Mouse (Mus musculus) neural tube, embryonic 12.5 days (tissue): ENCODE measurements at regions not wholly inside any gene's neighbourhood (a gene's known extent, or its start where the extent isn't known, plus 50 kb on each side); places are given as distances from the start of the nearest gene placed in this dataset.

ENCODE experiments used
- ATAC-seq: fragments of 200-750 bp; cut with Nextera tagmentation; 2 replicates; pipeline ENCODE4 v1.8.0; 2017; ENCODE audit warnings: low read depth, mild to moderate bottlenecking, moderate TSS enrichment, moderate library complexity; ENCODE audit not compliant: low FRiP score
- H3K27ac ChIP-seq: fragments of 300-500 bp; sonication (generic); 2 replicates; pipeline ENCODE4 v1.5.1; 2016
- H3K27me3 ChIP-seq: fragments of 300-500 bp; sonication (generic); replicated peaks from 2 replicates; pipeline ENCODE4 v1.6.1; 2016; ENCODE audit warnings: mild to moderate bottlenecking
- H3K36me3 ChIP-seq: fragments of 300-500 bp; sonication (generic); 2 replicates; pipeline ENCODE4 v1.6.1; 2016; ENCODE audit warnings: mild to moderate bottlenecking
- H3K4me1 ChIP-seq: fragments of 300-500 bp; sonication (generic); 2 replicates; pipeline ENCODE4 v1.6.1; 2016
- H3K4me2 ChIP-seq: fragments of 300-500 bp; sonication (generic); replicated peaks from 2 replicates; pipeline ENCODE4 v1.6.1; 2016; ENCODE audit warnings: mild to moderate bottlenecking
- H3K4me3 ChIP-seq: fragments of 300-500 bp; sonication (generic); 2 replicates; pipeline ENCODE4 v1.5.1; 2016
- H3K9ac ChIP-seq: fragments of 300-500 bp; sonication (generic); 2 replicates; pipeline ENCODE4 v1.6.1; 2016; ENCODE audit warnings: mild to moderate bottlenecking
- H3K9me3 ChIP-seq: fragments of 300-500 bp; sonication (generic); 2 replicates; pipeline ENCODE4 v1.6.1; 2016; ENCODE audit warnings: mild to moderate bottlenecking
- WGBS: fragments of 180-500 bp; shearing (Covaris S2); methylation state at CpG from one replicate; pipeline ENCODE4 v1.1.7; 2016; 5-methylcytosine and 5-hydroxymethylcytosine counted together

- no peak overlapping the region for H3K4me3 ChIP-seq
- no peaks in the 10 kb centered on the region for H3K27me3 ChIP-seq
- no peaks in the 10 kb centered on the region for H3K4me1 ChIP-seq
- H3K27ac ChIP-seq: no peak overlapping the region
- H3K9ac ChIP-seq: no peak overlapping the region
- WGBS: 83% methylated on average over 2 of the region's 2 CpGs
- ATAC-seq: no peak
- H3K4me2 ChIP-seq: no peak overlapping the region
- H3K9me3 ChIP-seq: no peaks in the 10 kb centered on the region
- H3K36me3 ChIP-seq: no peaks in the 10 kb centered on the region
Measured at GRCm38 (mm10) chr15:56047832-56048231, 1429.6 kb downstream of the Slc22a22 start.

GRCm38 (mm10) chr15:56046679-56047532 lies 1430.5 kb downstream of the Slc22a22 start:
- peak overlapping the region; percentile 9; the same call in 1 of the 2 replicates for H3K4me3 ChIP-seq
- H3K4me2 ChIP-seq: peak overlapping the region; percentile 48
- no peak overlapping the region for H3K9ac ChIP-seq
- H3K4me1 ChIP-seq: no peaks in the 10 kb centered on the region
- no peaks in the 10 kb centered on the region for H3K36me3 ChIP-seq
- WGBS: 34% methylated on average over 16 of the region's 16 CpGs
- H3K9me3 ChIP-seq: no peaks in the 10 kb centered on the region
- ATAC-seq: peak; percentile 85
- no peaks in the 10 kb centered on the region for H3K27me3 ChIP-seq
- no peak overlapping the region for H3K27ac ChIP-seq

- H3K4me2 ChIP-seq: no peak overlapping the region
- H3K9me3 ChIP-seq: no peaks in the 10 kb centered on the region
- H3K4me1 ChIP-seq: no peaks in the 10 kb centered on the region
- ATAC-seq: no peak
- H3K9ac ChIP-seq: no peak overlapping the region
- no peaks in the 10 kb centered on the region for H3K27me3 ChIP-seq
- WGBS: 85% methylated on average over 10 of the region's 10 CpGs
- no peak overlapping the region for H3K27ac ChIP-seq
- H3K36me3 ChIP-seq: no peaks in the 10 kb centered on the region
- H3K4me3 ChIP-seq: no peak overlapping the region
Measured at GRCm38 (mm10) chr15:56045510-56046245, 1431.7 kb downstream of the Slc22a22 start.

- Histone ChIP-seq H3K4me1 (no peaks in the 10 kb centered on the region), H3K27me3 (no peaks in the 10 kb centered on the region), H3K9ac (no peak overlapping the region), H3K4me2 (no peak overlapping the region), H3K27ac (no peak overlapping the region), H3K4me3 (no peak overlapping the region), H3K36me3 (no peaks in the 10 kb centered on the region), H3K9me3 (no peaks in the 10 kb centered on the region)
- WGBS: 81% methylated on average over 4 of the region's 4 CpGs
- ATAC-seq: no peak
Measured at GRCm38 (mm10) chr15:56043282-56043681, 1434.1 kb downstream of the Slc22a22 start.

- Histone ChIP-seq H3K4me3 (no peak overlapping the region), H3K9me3 (0 out of 2 replicates have a peak, but pooled peaks cover 3% of the 10 kb centered on the region), H3K27me3 (no peaks in the 10 kb centered on the region), H3K9ac (no peak overlapping the region), H3K27ac (no peak overlapping the region), H3K36me3 (no peaks in the 10 kb centered on the region), H3K4me1 (no peaks in the 10 kb centered on the region), H3K4me2 (no peak overlapping the region)
- no peak for ATAC-seq
Measured at GRCm38 (mm10) chr15:56042449-56042848, 1435.0 kb downstream of the Slc22a22 start.

- Histone ChIP-seq H3K4me3 (no peak overlapping the region), H3K27me3 (no peaks in the 10 kb centered on the region), H3K4me2 (no peak overlapping the region), H3K9ac (no peak overlapping the region), H3K36me3 (no peaks in the 10 kb centered on the region), H3K27ac (no peak overlapping the region), H3K4me1 (peaks cover 5% of the 10 kb centered on the region; the same call in 1 of the 2 replicates), H3K9me3 (0 out of 2 replicates have a peak, but pooled peaks cover 7% of the 10 kb centered on the region)
- WGBS: 90% methylated on average over 2 of the region's 2 CpGs
- no peak for ATAC-seq
Measured at GRCm38 (mm10) chr15:56030007-56030406, 1447.4 kb downstream of the Slc22a22 start.

- H3K27me3 ChIP-seq: 0 out of 2 replicates have a peak, but pooled peaks cover 3% of the 10 kb centered on the region
- peaks cover 5% of the 10 kb centered on the region; the same call in 1 of the 2 replicates for H3K4me1 ChIP-seq
- no peak for ATAC-seq
- no peaks in the 10 kb centered on the region for H3K36me3 ChIP-seq
- H3K9me3 ChIP-seq: no peaks in the 10 kb centered on the region
- H3K4me3 ChIP-seq: no peak overlapping the region
- no peak overlapping the region for H3K4me2 ChIP-seq
- no peak overlapping the region for H3K27ac ChIP-seq
- H3K9ac ChIP-seq: no peak overlapping the region
- WGBS: 13% methylated on average over 5 of the region's 5 CpGs
Measured at GRCm38 (mm10) chr15:56027197-56027818, 1450.1 kb downstream of the Slc22a22 start.

GRCm38 (mm10) chr15:56024705-56025104 lies 1452.7 kb downstream of the Slc22a22 start:
- WGBS: 76% methylated on average over 1 of the region's 1 CpGs
- Histone ChIP-seq H3K9ac (no peak overlapping the region), H3K4me1 (peaks cover 5% of the 10 kb centered on the region; the same call in 1 of the 2 replicates), H3K36me3 (no peaks in the 10 kb centered on the region), H3K27ac (no peak overlapping the region), H3K9me3 (no peaks in the 10 kb centered on the region), H3K4me2 (no peak overlapping the region), H3K4me3 (no peak overlapping the region), H3K27me3 (0 out of 2 replicates have a peak, but pooled peaks cover 3% of the 10 kb centered on the region)
- no peak for ATAC-seq

GRCm38 (mm10) chr15:56023862-56024484 lies 1453.5 kb downstream of the Slc22a22 start:
- 89% methylated on average over 5 of the region's 5 CpGs for WGBS
- no peak overlapping the region for H3K27ac ChIP-seq
- H3K36me3 ChIP-seq: no peaks in the 10 kb centered on the region
- 0 out of 2 replicates have a peak, but pooled peaks cover 3% of the 10 kb centered on the region for H3K27me3 ChIP-seq
- ATAC-seq: no peak
- H3K4me3 ChIP-seq: no peak overlapping the region
- H3K4me1 ChIP-seq: peaks cover 5% of the 10 kb centered on the region; the same call in 1 of the 2 replicates
- no peak overlapping the region for H3K4me2 ChIP-seq
- H3K9me3 ChIP-seq: no peaks in the 10 kb centered on the region
- no peak overlapping the region for H3K9ac ChIP-seq

- Histone ChIP-seq H3K9me3 (no peaks in the 10 kb centered on the region), H3K27me3 (0 out of 2 replicates have a peak, but pooled peaks cover 3% of the 10 kb centered on the region), H3K36me3 (no peaks in the 10 kb centered on the region), H3K4me1 (no peaks in the 10 kb centered on the region), H3K4me2 (no peak overlapping the region), H3K9ac (no peak overlapping the region), H3K27ac (no peak overlapping the region), H3K4me3 (no peak overlapping the region)
- WGBS: 83% methylated on average over 4 of the region's 4 CpGs
- no peak for ATAC-seq
Measured at GRCm38 (mm10) chr15:56022315-56022714, 1455.1 kb downstream of the Slc22a22 start.

- Histone ChIP-seq H3K4me2 (no peak overlapping the region), H3K36me3 (no peaks in the 10 kb centered on the region), H3K27me3 (no peaks in the 10 kb centered on the region), H3K9ac (no peak overlapping the region), H3K4me3 (no peak overlapping the region), H3K27ac (no peak overlapping the region), H3K9me3 (no peaks in the 10 kb centered on the region), H3K4me1 (no peaks in the 10 kb centered on the region)
- 90% methylated on average over 1 of the region's 1 CpGs for WGBS
- no peak for ATAC-seq
Measured at GRCm38 (mm10) chr15:56018141-56018540, 1459.3 kb downstream of the Slc22a22 start.

- 93% methylated on average over 1 of the region's 1 CpGs for WGBS
- no peak overlapping the region for H3K4me2 ChIP-seq
- no peak overlapping the region for H3K9ac ChIP-seq
Measured at GRCm38 (mm10) chr15:56017561-56017960, 1459.9 kb downstream of the Slc22a22 start.

More at GRCm38 (mm10) chr15:56017561-56017960, 1459.9 kb downstream of the Slc22a22 start:
- Histone ChIP-seq H3K4me1 (no peaks in the 10 kb centered on the region), H3K4me3 (no peak overlapping the region), H3K27ac (no peak overlapping the region), H3K27me3 (no peaks in the 10 kb centered on the region), H3K9me3 (no peaks in the 10 kb centered on the region), H3K36me3 (no peaks in the 10 kb centered on the region)
- ATAC-seq: no peak
